Mouse (Mus musculus) lung, adult 10 weeks (tissue): ENCODE measurements around the gene Wbp4. TPM values are rescaled to one million over a fixed set of nuclear protein-coding genes. Genes with fewer than 3 reads are reported as not detected.

Source experiments
- polyA plus RNA-seq: library from polyadenylated mRNA; stranded (reverse); fragments of 350-450 nt; fragmentation: Illumina TruSeq; extraction: RNeasy Lipid Tissue Mini Kit (QIAGEN cat#74804); gene quantifications from one replicate; pipeline ENCODE4 v1.2.3, GENCODE M21; 2014; ENCODE audit warnings: low read depth, low replicate concordance; ENCODE audit not compliant: insufficient read depth

Wbp4 gene
- polyA plus RNA-seq: 17.2 TPM

GRCm38 (mm10) chr14:79481339-79482151 is at the start of gene Wbp4:
Gene Wbp4, minus strand, starts transcription at chr14:79481520.

GRCm38 (mm10) chr14:79480624-79481338 is 539 bp downstream of the Wbp4 start, which contains the start of gene Elf1:
Gene Elf1, plus strand, starts transcription at chr14:79481194.

GRCm38 (mm10) chr14:79451681-79452590 is 29.4 kb downstream of the Wbp4 start, which contains the start of gene Kbtbd6:
Gene Kbtbd6, plus strand, starts transcription at chr14:79451835.

GRCm38 (mm10) chr14:79425979-79426729 is 55.2 kb downstream of the Wbp4 start, which contains the start of gene Kbtbd7:
Gene Kbtbd7, plus strand, starts transcription at chr14:79426511.

Other genes with a start within 250 kb of the Wbp4 start
- not detected for gene Zfp957, start 234.2 kb downstream of the Wbp4 start, polyA plus RNA-seq
- 212 TPM for gene Rgcc, start 179.9 kb downstream of the Wbp4 start, polyA plus RNA-seq
- 14.7 TPM for gene Naa16, start 90.7 kb downstream of the Wbp4 start, polyA plus RNA-seq
- 4.5 TPM for gene Mtrf1, start 83.7 kb downstream of the Wbp4 start, polyA plus RNA-seq
- gene Kbtbd7, start 55.0 kb downstream of the Wbp4 start, polyA plus RNA-seq: 5.2 TPM
- gene Kbtbd6, start 29.7 kb downstream of the Wbp4 start, polyA plus RNA-seq: 0.08 TPM
- 21.8 TPM for gene Elf1, start 326 bp downstream of the Wbp4 start, polyA plus RNA-seq
- 87.4 TPM for gene Sugt1, start 106.2 kb upstream of the Wbp4 start, polyA plus RNA-seq
- 0.55 TPM for gene Cnmd, start 180.7 kb upstream of the Wbp4 start, polyA plus RNA-seq